Mouse (Mus musculus) heart, embryonic 16.5 days (tissue): ENCODE results near the gene Dxo. TPM values are rescaled to one million over a fixed set of nuclear protein-coding genes. Genes with fewer than 3 reads are reported as not detected.
"Not testable (repeated sequence)": the region's sequence is repeated elsewhere in the genome, so short reads cannot be mapped to it uniquely, and the experiment has no call there.

Source experiments
- ATAC-seq: fragments of 200-750 bp; cut with Nextera tagmentation; replicated peaks from 2 replicates; pipeline ENCODE4 v1.8.0; 2017; ENCODE audit warnings: moderate number of reproducible peaks; ENCODE audit not compliant: insufficient read depth, low FRiP score; ENCODE audit errors: extremely low read depth
- H3K27ac ChIP-seq: fragments of 300-500 bp; sonication (generic); 2 replicates; pipeline ENCODE4 v1.5.1; 2014; ENCODE audit warnings: mild to moderate bottlenecking, low read length, control low read depth, moderate library complexity
- H3K27me3 ChIP-seq: fragments of 300-500 bp; sonication (generic); 2 replicates; pipeline ENCODE4 v1.6.1; 2014; ENCODE audit warnings: low read length, mixed read lengths; ENCODE audit not compliant: control insufficient read depth, insufficient read depth
- H3K36me3 ChIP-seq: fragments of 300-500 bp; sonication (generic); 2 replicates; pipeline ENCODE4 v1.6.1; 2014; ENCODE audit not compliant: control insufficient read depth, insufficient read depth
- H3K4me1 ChIP-seq: fragments of 300-500 bp; sonication (generic); 2 replicates; pipeline ENCODE4 v1.6.1; 2014; ENCODE audit warnings: low read length, mixed read lengths; ENCODE audit not compliant: control insufficient read depth, insufficient read depth
- H3K4me2 ChIP-seq: fragments of 300-500 bp; sonication (generic); 2 replicates; pipeline ENCODE4 v1.6.1; 2014; ENCODE audit warnings: low read depth, mild to moderate bottlenecking, control low read depth, low read length
- H3K4me3 ChIP-seq: fragments of 300-500 bp; sonication (generic); 2 replicates; pipeline ENCODE4 v1.5.1; 2014; ENCODE audit warnings: mild to moderate bottlenecking, control low read depth, low read length
- H3K9ac ChIP-seq: fragments of 300-500 bp; sonication (generic); 2 replicates; pipeline ENCODE4 v1.6.1; 2014; ENCODE audit warnings: low read length, control low read depth
- H3K9me3 ChIP-seq: fragments of 300-500 bp; sonication (generic); replicated peaks from 2 replicates; pipeline ENCODE4 v1.6.1; 2016; ENCODE audit warnings: low read length; ENCODE audit not compliant: control insufficient read depth
- WGBS: fragments of 180-500 bp; shearing (Covaris S2); extraction: QIAGEN DNeasy Blood & Tissue Kit; methylation state at CpG from one replicate; pipeline ENCODE4 v1.1.7; 2014; 5-methylcytosine and 5-hydroxymethylcytosine counted together
- polyA plus RNA-seq: library from polyadenylated mRNA; unstranded; fragments of >200 nt; fragmentation: Nextera tagmentation; extraction: Ambion mirVana; gene quantifications from 2 replicates; pipeline ENCODE4 v1.2.1, GENCODE M21; 2015

The Dxo gene
- polyA plus RNA-seq, 1 experiment from 2014 or later = 38.6 TPM

- H3K4me2 ChIP-seq, H3K36me3 ChIP-seq, H3K27ac ChIP-seq, H3K4me3 ChIP-seq, H3K9me3 ChIP-seq, H3K4me1 ChIP-seq, H3K9ac ChIP-seq, H3K27me3 ChIP-seq, ATAC-seq: not testable (repeated sequence)
- WGBS = 88% methylated on average over 16 of the region's 16 CpGs
Observed at GRCm38 (mm10) chr17:34800781-34801305, 36.0 kb upstream of the Dxo start.

- H3K4me2 ChIP-seq, H3K9ac ChIP-seq, H3K27ac ChIP-seq, ATAC-seq, H3K36me3 ChIP-seq, H3K4me1 ChIP-seq, H3K4me3 ChIP-seq, H3K27me3 ChIP-seq, H3K9me3 ChIP-seq: not testable (repeated sequence)
- 85% methylated on average over 9 of the region's 9 CpGs for WGBS
Observed at GRCm38 (mm10) chr17:34802756-34803155, 34.1 kb upstream of the Dxo start.

DNA sequence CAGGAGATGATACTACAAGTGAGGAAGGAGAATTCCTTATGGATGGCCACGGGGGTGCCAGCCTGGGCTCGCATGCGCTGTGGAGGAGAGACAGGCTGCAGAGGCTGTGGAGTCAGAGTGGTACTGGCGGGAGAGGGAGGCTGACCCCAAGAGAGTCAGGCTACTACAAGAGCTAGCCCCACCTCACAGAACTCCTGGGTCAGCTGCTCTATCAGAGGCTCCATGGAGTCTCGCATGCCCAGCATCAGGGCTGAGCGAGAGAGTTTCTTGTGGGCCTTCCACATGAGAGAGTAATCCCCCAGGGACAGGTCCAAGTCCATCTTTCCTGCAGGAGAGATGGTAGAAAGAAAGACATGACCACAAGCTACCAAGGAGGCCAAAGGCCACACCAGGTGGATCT, 33.5 kb upstream of the Dxo start:
- H3K9ac ChIP-seq, H3K36me3 ChIP-seq, H3K4me2 ChIP-seq, H3K4me3 ChIP-seq, H3K9me3 ChIP-seq, ATAC-seq, H3K27me3 ChIP-seq, H3K27ac ChIP-seq, H3K4me1 ChIP-seq: not testable (repeated sequence)
- WGBS = 89% methylated on average over 6 of the region's 6 CpGs

GRCm38 (mm10) chr17:34804301-34804700, 32.5 kb upstream of the Dxo start, which contains the start of gene Cyp21a1:
Gene Cyp21a1, minus strand, starts transcription at chr17:34804561.
- 94% methylated on average over 2 of the region's 6 CpGs for WGBS
- not testable (repeated sequence) for H3K4me1 ChIP-seq, ATAC-seq, H3K4me2 ChIP-seq, H3K9ac ChIP-seq, H3K36me3 ChIP-seq, H3K4me3 ChIP-seq, H3K27me3 ChIP-seq, H3K9me3 ChIP-seq, H3K27ac ChIP-seq

DNA sequence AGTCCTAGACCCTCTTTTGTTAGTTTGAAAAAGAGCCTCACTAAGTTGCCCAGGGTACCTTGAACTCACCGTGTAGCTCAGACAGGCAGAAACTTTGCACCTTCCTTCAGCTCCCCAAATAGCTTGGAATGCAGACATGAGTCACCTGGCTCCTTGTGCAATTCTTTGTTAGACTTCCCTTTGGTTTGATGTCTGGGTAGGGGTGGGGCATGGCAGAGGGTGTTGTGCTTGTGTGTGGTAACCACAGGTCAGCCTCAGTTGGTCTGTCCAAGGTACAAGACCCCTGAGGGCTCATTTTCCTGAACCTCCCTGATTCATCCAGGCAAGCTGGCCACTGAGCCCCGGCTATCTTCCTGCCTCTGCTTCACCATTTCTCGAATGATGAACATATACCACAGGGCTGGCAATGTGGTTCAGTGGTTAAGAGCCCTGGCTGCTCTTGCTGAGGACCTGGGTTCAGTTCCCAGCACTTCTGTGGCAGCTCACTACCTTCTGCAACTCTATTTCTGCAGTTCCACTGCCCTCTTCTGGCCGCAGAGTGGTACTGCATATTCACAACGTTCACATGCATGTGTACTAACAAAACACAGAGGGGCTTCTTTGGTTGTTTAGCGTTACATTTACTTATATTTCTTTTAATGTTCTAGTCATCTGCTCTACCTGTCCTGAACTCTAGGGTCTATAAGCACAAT, 31.8 kb upstream of the Dxo start:
- Histone ChIP-seq H3K27me3 (no peaks in the 10 kb centered on the region), H3K4me1 (no peaks in the 10 kb centered on the region), H3K9ac (no peak overlapping the region), H3K9me3 (peaks cover 4% of the 10 kb centered on the region), H3K27ac (no peak overlapping the region), H3K36me3 (no peaks in the 10 kb centered on the region), H3K4me2 (no peak overlapping the region), H3K4me3 (no peak overlapping the region)
- ATAC-seq = no peak
- 64% methylated on average over 6 of the region's 6 CpGs for WGBS

- Histone ChIP-seq H3K27me3 (no peaks in the 10 kb centered on the region), H3K4me1 (no peaks in the 10 kb centered on the region), H3K27ac (no peak overlapping the region), H3K36me3 (no peaks in the 10 kb centered on the region), H3K4me3 (no peak overlapping the region), H3K4me2 (no peak overlapping the region), H3K9ac (no peak overlapping the region), H3K9me3 (peaks cover 4% of the 10 kb centered on the region)
- 57% methylated on average over 3 of the region's 3 CpGs for WGBS
- no peak for ATAC-seq
Observed at GRCm38 (mm10) chr17:34807176-34807575, 29.6 kb upstream of the Dxo start.

GRCm38 (mm10) chr17:34808599-34809205, 28.1 kb upstream of the Dxo start:
- Histone ChIP-seq H3K36me3 (no peaks in the 10 kb centered on the region), H3K9ac (no peak overlapping the region), H3K9me3 (peaks cover 4% of the 10 kb centered on the region), H3K27ac (no peak overlapping the region), H3K27me3 (no peaks in the 10 kb centered on the region), H3K4me1 (no peaks in the 10 kb centered on the region), H3K4me2 (no peak overlapping the region), H3K4me3 (no peak overlapping the region)
- no peak for ATAC-seq
- 75% methylated on average over 6 of the region's 6 CpGs for WGBS

DNA sequence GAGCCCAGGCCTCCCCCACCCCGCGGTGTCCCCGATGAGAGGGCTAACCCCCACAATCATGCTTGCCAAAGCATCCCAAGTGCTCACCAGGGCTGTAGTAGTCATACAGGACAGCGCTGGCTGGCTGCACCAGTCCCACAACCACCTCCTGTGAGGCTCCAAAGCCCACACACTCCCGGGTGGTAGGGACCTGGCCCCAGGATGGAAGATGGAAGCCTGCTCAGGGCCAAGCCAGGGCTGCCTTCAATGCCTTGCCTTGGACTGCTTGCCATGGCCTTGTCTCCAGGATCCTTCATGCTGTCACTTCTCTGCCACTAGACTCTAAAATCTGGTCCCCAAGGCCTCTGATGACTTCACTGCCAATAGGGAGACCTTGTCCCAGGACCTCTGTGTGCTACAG, 26.4 kb upstream of the Dxo start:
- not testable (repeated sequence) for H3K27me3 ChIP-seq, H3K9me3 ChIP-seq, H3K4me1 ChIP-seq, H3K27ac ChIP-seq, H3K4me2 ChIP-seq, H3K9ac ChIP-seq, H3K36me3 ChIP-seq, H3K4me3 ChIP-seq, ATAC-seq
- 87% methylated on average over 5 of the region's 5 CpGs for WGBS

DNA sequence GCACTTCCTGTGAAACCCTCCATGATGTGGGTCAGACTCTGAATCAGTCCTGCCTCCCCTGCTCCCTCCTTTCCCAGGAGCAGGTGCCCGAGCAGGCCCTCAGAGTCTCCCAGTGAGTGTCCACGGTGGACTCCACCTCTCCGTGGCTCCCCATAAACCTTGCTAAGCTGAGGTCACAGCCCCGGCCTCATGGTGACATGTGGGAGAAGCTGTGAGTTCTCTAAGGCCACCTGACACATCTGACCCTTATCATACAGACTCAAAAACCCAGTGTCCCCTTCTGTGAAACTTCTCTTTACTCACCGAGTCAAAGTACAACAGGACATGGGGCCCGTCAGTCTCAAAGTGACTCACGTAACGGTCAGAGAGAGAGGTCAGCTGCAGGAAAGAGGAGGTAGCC, 26.0 kb upstream of the Dxo start:
- H3K4me2 ChIP-seq, H3K4me1 ChIP-seq, ATAC-seq, H3K36me3 ChIP-seq, H3K4me3 ChIP-seq, H3K9ac ChIP-seq, H3K27ac ChIP-seq, H3K27me3 ChIP-seq, H3K9me3 ChIP-seq: not testable (repeated sequence)
- 77% methylated on average over 8 of the region's 8 CpGs for WGBS
